Mouse (Mus musculus) heart, embryonic 14.5 days (tissue): ENCODE measurements around the gene Grb10. TPM values are rescaled to one million over a fixed set of nuclear protein-coding genes. Genes with fewer than 3 reads are reported as not detected.

Source experiments
- ATAC-seq: fragments of 200-750 bp; cut with Nextera tagmentation; 2 replicates; pipeline ENCODE4 v1.8.0; 2017; ENCODE audit warnings: low read depth, moderate TSS enrichment; ENCODE audit not compliant: insufficient number of reproducible peaks, insufficient read depth, low FRiP score
- H3K27ac ChIP-seq, 2 experiments: fragments of 200-500 bp in 1 of 2; fragments of 300-500 bp in 1 of 2; sonication (generic) in 1 of 2; replicated peaks in 1 of 2; 2 replicates each; pipeline ENCODE4 v1.5.1; 2012 to 2014; ENCODE audit warnings: low read depth in 2 of 2, low read length in 2 of 2, control low read depth in 1 of 2, mild to moderate bottlenecking in 1 of 2, mixed read lengths in 1 of 2; ENCODE audit not compliant: control insufficient read depth in 1 of 2, insufficient read depth in 1 of 2
- H3K27me3 ChIP-seq: fragments of 300-500 bp; sonication (generic); 2 replicates; pipeline ENCODE4 v1.6.1; 2014; ENCODE audit warnings: mild to moderate bottlenecking, low read length, control low read depth; ENCODE audit not compliant: control insufficient read depth, insufficient read depth
- H3K36me3 ChIP-seq: fragments of 300-500 bp; sonication (generic); 2 replicates; pipeline ENCODE4 v1.6.1; 2014; ENCODE audit warnings: mild to moderate bottlenecking, control low read depth, low read length, mixed read lengths; ENCODE audit not compliant: control insufficient read depth, insufficient read depth
- H3K4me1 ChIP-seq, 2 experiments: fragments of 200-500 bp in 1 of 2; fragments of 300-500 bp in 1 of 2; sonication (generic) in 1 of 2; 2 replicates each; pipeline ENCODE4 v1.6.1; 2012 to 2014; ENCODE audit warnings: low read length in 2 of 2, control low read depth in 1 of 2, mixed read lengths in 1 of 2; ENCODE audit not compliant: control insufficient read depth in 2 of 2, insufficient read depth in 2 of 2
- H3K4me2 ChIP-seq: fragments of 300-500 bp; sonication (generic); 2 replicates; pipeline ENCODE4 v1.6.1; 2014; ENCODE audit warnings: mild to moderate bottlenecking, low read length
- H3K4me3 ChIP-seq, 2 experiments: fragments of 200-500 bp in 1 of 2; fragments of 300-500 bp in 1 of 2; sonication (generic) in 1 of 2; 2 replicates each; pipeline ENCODE4 v1.5.1; 2012 to 2014; ENCODE audit warnings: low read length in 2 of 2, mild to moderate bottlenecking in 2 of 2, control low read depth in 1 of 2, low read depth in 1 of 2, moderate library complexity in 1 of 2; ENCODE audit not compliant: control insufficient read depth in 1 of 2, insufficient read depth in 1 of 2
- H3K9ac ChIP-seq: fragments of 300-500 bp; sonication (generic); 2 replicates; pipeline ENCODE4 v1.6.1; 2014; ENCODE audit warnings: mild to moderate bottlenecking, low read length
- H3K9me3 ChIP-seq: fragments of 300-500 bp; sonication (generic); 2 replicates; pipeline ENCODE4 v1.6.1; 2016; ENCODE audit warnings: low read length, control low read depth; ENCODE audit not compliant: control insufficient read depth
- WGBS: fragments of 180-500 bp; shearing (Covaris S2); extraction: QIAGEN DNeasy Blood & Tissue Kit; methylation state at CpG from one replicate; pipeline ENCODE4 v1.1.7; 2014; 5-methylcytosine and 5-hydroxymethylcytosine counted together
- polyA plus RNA-seq: library from polyadenylated mRNA; unstranded; fragments of >200 nt; fragmentation: Nextera tagmentation; extraction: Ambion mirVana; gene quantifications from 2 replicates; pipeline ENCODE4 v1.2.1, GENCODE M21; 2014

Gene Grb10
- polyA plus RNA-seq, 1 experiment from 2014 or later: 330 TPM

- H3K4me3 ChIP-seq: peak overlapping the region; percentile 16 to 31
- peak overlapping the region; percentile 39 for H3K9ac ChIP-seq
- peak overlapping the region; percentile 56 to 68 for H3K27ac ChIP-seq
- H3K36me3 ChIP-seq: no peaks in the 10 kb centered on the region
- WGBS: 73% methylated on average over 10 of the region's 10 CpGs
- H3K27me3 ChIP-seq: no peaks in the 10 kb centered on the region
- no peaks in the 10 kb centered on the region for H3K9me3 ChIP-seq
- peak overlapping the region; percentile 11; the same call in 1 of the 2 replicates for H3K4me2 ChIP-seq
- peaks cover 2 to 25% of the 10 kb centered on the region in 2 experiments for H3K4me1 ChIP-seq
- peak; percentile 46; the same call in 1 of the 2 replicates for ATAC-seq
Measured at GRCm38 (mm10) chr11:11890139-11890741, 148.2 kb downstream of the Grb10 start.

- no peaks in the 10 kb centered on the region for H3K36me3 ChIP-seq
- no peaks in the 10 kb centered on the region for H3K27me3 ChIP-seq
- no peak for ATAC-seq
- no peaks in the 10 kb centered on the region for H3K9me3 ChIP-seq
- H3K4me3 ChIP-seq: peak overlapping the region; percentile 16 to 41
- H3K4me2 ChIP-seq: peak overlapping the region; percentile 4; the same call in 1 of the 2 replicates
- peaks cover 5 to 33% of the 10 kb centered on the region in 2 experiments for H3K4me1 ChIP-seq
- H3K9ac ChIP-seq: peak overlapping the region; percentile 67
- peak overlapping the region; percentile 48 to 68 for H3K27ac ChIP-seq
- 72% methylated on average over 3 of the region's 3 CpGs for WGBS
Measured at GRCm38 (mm10) chr11:11888727-11889126, 149.8 kb downstream of the Grb10 start.

- no peak for ATAC-seq
- Histone ChIP-seq H3K36me3 (no peaks in the 10 kb centered on the region), H3K9ac (peak overlapping the region; percentile 67), H3K4me2 (no peak overlapping the region), H3K27ac (peak overlapping the region; percentile 48 to 68; a peak in 2 of 4 replicates), H3K4me3 (peak overlapping the region; percentile 16 to 41; a peak in 2 of 4 replicates), H3K27me3 (no peaks in the 10 kb centered on the region), H3K9me3 (no peaks in the 10 kb centered on the region), H3K4me1 (peaks cover 5 to 31% of the 10 kb centered on the region in 2 experiments)
- WGBS: 90% methylated on average over 3 of the region's 3 CpGs
Measured at GRCm38 (mm10) chr11:11888051-11888450, 150.4 kb downstream of the Grb10 start.

GRCm38 (mm10) chr11:11886403-11886998 lies 152.0 kb downstream of the Grb10 start:
- Histone ChIP-seq H3K27ac (peak overlapping the region; percentile 12 to 74), H3K9ac (peak overlapping the region; percentile 67), H3K27me3 (no peaks in the 10 kb centered on the region), H3K9me3 (no peaks in the 10 kb centered on the region), H3K4me3 (peak overlapping the region in 1 of 2 experiments; percentile 16; a peak in 2 of 4 replicates), H3K4me1 (peaks cover 7 to 33% of the 10 kb centered on the region in 2 experiments), H3K36me3 (no peaks in the 10 kb centered on the region), H3K4me2 (peak overlapping the region; percentile 7; the same call in 1 of the 2 replicates)
- ATAC-seq: no peak
- WGBS: 29% methylated on average over 4 of the region's 4 CpGs

- no peaks in the 10 kb centered on the region for H3K9me3 ChIP-seq
- H3K36me3 ChIP-seq: no peaks in the 10 kb centered on the region
- H3K27ac ChIP-seq: peak overlapping the region; percentile 52 to 63; a peak in 3 of 4 replicates
- no peak for ATAC-seq
- H3K9ac ChIP-seq: peak overlapping the region; percentile 56
- H3K4me3 ChIP-seq: no peak overlapping the region
- H3K27me3 ChIP-seq: no peaks in the 10 kb centered on the region
- 33% methylated on average over 3 of the region's 3 CpGs for WGBS
- H3K4me1 ChIP-seq: peaks cover 10 to 39% of the 10 kb centered on the region in 2 experiments
- peak overlapping the region; percentile 34 for H3K4me2 ChIP-seq
Measured at GRCm38 (mm10) chr11:11885921-11886320, 152.6 kb downstream of the Grb10 start.

- ATAC-seq: no peak
- Histone ChIP-seq H3K4me3 (no peak overlapping the region), H3K36me3 (no peaks in the 10 kb centered on the region), H3K27ac (peak overlapping the region; percentile 12 to 63; a peak in 3 of 4 replicates), H3K9me3 (no peaks in the 10 kb centered on the region), H3K9ac (peak overlapping the region; percentile 56), H3K4me2 (peak overlapping the region; percentile 34), H3K4me1 (peaks cover 11 to 44% of the 10 kb centered on the region in 2 experiments), H3K27me3 (no peaks in the 10 kb centered on the region)
- WGBS: 79% methylated on average over 4 of the region's 4 CpGs
Measured at GRCm38 (mm10) chr11:11885246-11885643, 153.2 kb downstream of the Grb10 start.

- Histone ChIP-seq H3K27ac (peak overlapping the region; percentile 40 to 63), H3K4me3 (no peak overlapping the region), H3K27me3 (no peaks in the 10 kb centered on the region), H3K4me2 (peak overlapping the region; percentile 34), H3K4me1 (peaks cover 12 to 50% of the 10 kb centered on the region in 2 experiments), H3K9ac (peak overlapping the region; percentile 56), H3K9me3 (no peaks in the 10 kb centered on the region), H3K36me3 (no peaks in the 10 kb centered on the region)
- 0 out of 2 replicates have a peak, but pooled peaks have one; percentile 11 for ATAC-seq
- WGBS: 34% methylated on average over 11 of the region's 11 CpGs
Measured at GRCm38 (mm10) chr11:11884533-11885245, 153.8 kb downstream of the Grb10 start.
